Mouse (Mus musculus): ENCODE results near the gene Lyz2. TPM values are rescaled to one million over a fixed set of nuclear protein-coding genes. Genes with fewer than 3 reads are reported as not detected.
"Not testable (repeated sequence)": the region's sequence is repeated elsewhere in the genome, so short reads cannot be mapped to it uniquely, and the experiment has no call there.

The Lyz2 gene
- total and polyA plus RNA-seq, 2 experiments from 2014 or later: 13.0 to 23.8 TPM

- Histone ChIP-seq H3K9me3 (ENCODE audit: low read length) (no peaks in the 10 kb centered on the region), H3K27ac (ENCODE audit: low read depth, low read length) (no peak overlapping the region), H3K4me2 (ENCODE audit: low read depth, low read length, poor library complexity, severe bottlenecking) (no peak overlapping the region), H3K27me3 (ENCODE audit: insufficient read depth, low read length) (no peaks in the 10 kb centered on the region), H3K9ac (replicated peaks; ENCODE audit: low read length, poor library complexity, severe bottlenecking) (no peak overlapping the region), H3K4me1 (ENCODE audit: insufficient read depth, low read length) (no peaks in the 10 kb centered on the region), H3K36me3 (ENCODE audit: insufficient read depth, low read length) (no peaks in the 10 kb centered on the region), H3K4me3 (ENCODE audit: low read depth, low read length) (no peak overlapping the region)
- no peak for ATAC-seq (ENCODE audit: low FRiP score)
- no peak for TF ChIP-seq CTCF (IDR thresholded peaks at IDR 0.05)
- no peak for DNase-seq (ENCODE audit: low spot score)
- WGBS: 93% methylated on average over 9 of the region's 9 CpGs
Observed at GRCm38 (mm10) chr10:117288197-117289033, 6.3 kb upstream of the Lyz2 start.

- no peak for DNase-seq (ENCODE audit: low spot score)
- no peak overlapping the region for H3K27ac ChIP-seq (ENCODE audit: low read depth, low read length)
- WGBS: 87% methylated on average over 3 of the region's 3 CpGs
- H3K4me1 ChIP-seq (ENCODE audit: insufficient read depth, low read length): no peaks in the 10 kb centered on the region
- TF ChIP-seq CTCF (IDR thresholded peaks at IDR 0.05): no peak
- no peak overlapping the region for H3K9ac ChIP-seq (replicated peaks; ENCODE audit: low read length, poor library complexity, severe bottlenecking)
- no peak overlapping the region for H3K4me3 ChIP-seq (ENCODE audit: low read depth, low read length)
- H3K9me3 ChIP-seq (ENCODE audit: low read length): no peaks in the 10 kb centered on the region
- H3K27me3 ChIP-seq (ENCODE audit: insufficient read depth, low read length): no peaks in the 10 kb centered on the region
- H3K4me2 ChIP-seq (ENCODE audit: low read depth, low read length, poor library complexity, severe bottlenecking): no peak overlapping the region
- no peaks in the 10 kb centered on the region for H3K36me3 ChIP-seq (ENCODE audit: insufficient read depth, low read length)
- no peak for ATAC-seq (ENCODE audit: low FRiP score)
Observed at GRCm38 (mm10) chr10:117287226-117287850, 5.2 kb upstream of the Lyz2 start.

- no peak overlapping the region for H3K4me3 ChIP-seq (ENCODE audit: low read depth, low read length)
- WGBS: 87% methylated on average over 6 of the region's 6 CpGs
- DNase-seq (ENCODE audit: low spot score): no peak
- no peak for ATAC-seq (ENCODE audit: low FRiP score)
- no peak for TF ChIP-seq CTCF (IDR thresholded peaks at IDR 0.05)
- H3K9ac ChIP-seq (replicated peaks; ENCODE audit: low read length, poor library complexity, severe bottlenecking): no peak overlapping the region
- H3K27ac ChIP-seq (ENCODE audit: low read depth, low read length): no peak overlapping the region
- H3K27me3 ChIP-seq (ENCODE audit: insufficient read depth, low read length): no peaks in the 10 kb centered on the region
- H3K4me1 ChIP-seq (ENCODE audit: insufficient read depth, low read length): no peaks in the 10 kb centered on the region
- H3K4me2 ChIP-seq (ENCODE audit: low read depth, low read length, poor library complexity, severe bottlenecking): no peak overlapping the region
- no peaks in the 10 kb centered on the region for H3K9me3 ChIP-seq (ENCODE audit: low read length)
- H3K36me3 ChIP-seq (ENCODE audit: insufficient read depth, low read length): no peaks in the 10 kb centered on the region
Observed at GRCm38 (mm10) chr10:117286366-117286970, 4.3 kb upstream of the Lyz2 start.

- H3K4me3 ChIP-seq (ENCODE audit: low read depth, low read length); H3K9me3 ChIP-seq (ENCODE audit: low read length); ATAC-seq (ENCODE audit: low FRiP score); H3K4me2 ChIP-seq (ENCODE audit: low read depth, low read length, poor library complexity, severe bottlenecking); H3K36me3 ChIP-seq (ENCODE audit: insufficient read depth, low read length); DNase-seq (ENCODE audit: low spot score); H3K27ac ChIP-seq (ENCODE audit: low read depth, low read length); H3K4me1 ChIP-seq (ENCODE audit: insufficient read depth, low read length); H3K9ac ChIP-seq (replicated peaks; ENCODE audit: low read length, poor library complexity, severe bottlenecking); H3K27me3 ChIP-seq (ENCODE audit: insufficient read depth, low read length): not testable (repeated sequence)
- WGBS: 96% methylated on average over 3 of the region's 7 CpGs
Observed at GRCm38 (mm10) chr10:117285584-117285983, 3.5 kb upstream of the Lyz2 start.

GRCm38 (mm10) chr10:117284578-117285520, 2.7 kb upstream of the Lyz2 start:
- ATAC-seq (ENCODE audit: low FRiP score) (no peak), DNase-seq (ENCODE audit: low spot score) (no peak)
- H3K9ac ChIP-seq (replicated peaks; ENCODE audit: low read length, poor library complexity, severe bottlenecking): no peak overlapping the region
- H3K4me1 ChIP-seq (ENCODE audit: insufficient read depth, low read length): no peaks in the 10 kb centered on the region
- WGBS: 91% methylated on average over 10 of the region's 10 CpGs
- H3K9me3 ChIP-seq (ENCODE audit: low read length): no peaks in the 10 kb centered on the region
- TF ChIP-seq CTCF (IDR thresholded peaks at IDR 0.05): no peak
- H3K36me3 ChIP-seq (ENCODE audit: insufficient read depth, low read length): no peaks in the 10 kb centered on the region
- no peak overlapping the region for H3K4me2 ChIP-seq (ENCODE audit: low read depth, low read length, poor library complexity, severe bottlenecking)
- H3K4me3 ChIP-seq (ENCODE audit: low read depth, low read length): no peak overlapping the region
- H3K27ac ChIP-seq (ENCODE audit: low read depth, low read length): no peak overlapping the region
- H3K27me3 ChIP-seq (ENCODE audit: insufficient read depth, low read length): no peaks in the 10 kb centered on the region

Data from midbrain, postnatal 0 days (tissue).